Mouse (Mus musculus) heart, embryonic 11.5 days (tissue): ENCODE data around the gene Ripk3. TPM values are rescaled to one million over a fixed set of nuclear protein-coding genes. Genes with fewer than 3 reads are reported as not detected.

ENCODE experiments used
- ATAC-seq: fragments of 200-750 bp; cut with Nextera tagmentation; replicated peaks from 2 replicates; pipeline ENCODE4 v1.8.0; 2017; ENCODE audit warnings: moderate library complexity; ENCODE audit not compliant: insufficient number of reproducible peaks, low FRiP score, low TSS enrichment
- H3K27ac ChIP-seq: fragments of 300-500 bp; sonication (generic); 2 replicates; pipeline ENCODE4 v1.5.1; 2014; ENCODE audit warnings: mild to moderate bottlenecking, low read depth, low read length
- H3K27me3 ChIP-seq: fragments of 300-500 bp; sonication (generic); 2 replicates; pipeline ENCODE4 v1.6.1; 2014; ENCODE audit warnings: mild to moderate bottlenecking, low read length, mixed read lengths; ENCODE audit not compliant: control insufficient read depth, insufficient read depth
- H3K36me3 ChIP-seq: fragments of 300-500 bp; sonication (generic); 2 replicates; pipeline ENCODE4 v1.6.1; 2014; ENCODE audit warnings: mild to moderate bottlenecking, low read length, moderate library complexity, mixed read lengths; ENCODE audit not compliant: control insufficient read depth, insufficient read depth
- H3K4me1 ChIP-seq: fragments of 300-500 bp; sonication (generic); 2 replicates; pipeline ENCODE4 v1.6.1; 2014; ENCODE audit warnings: low read length; ENCODE audit not compliant: control insufficient read depth, insufficient read depth
- H3K4me2 ChIP-seq: fragments of 300-500 bp; sonication (generic); 2 replicates; pipeline ENCODE4 v1.6.1; 2014; ENCODE audit warnings: mild to moderate bottlenecking, moderate library complexity
- H3K4me3 ChIP-seq: fragments of 300-500 bp; sonication (generic); 2 replicates; pipeline ENCODE4 v1.5.1; 2014; ENCODE audit warnings: low read depth, low read length
- H3K9ac ChIP-seq: fragments of 300-500 bp; sonication (generic); 2 replicates; pipeline ENCODE4 v1.6.1; 2014; ENCODE audit warnings: mild to moderate bottlenecking, low read depth, low read length, moderate library complexity
- H3K9me3 ChIP-seq: fragments of 300-500 bp; sonication (generic); replicated peaks from 2 replicates; pipeline ENCODE4 v1.6.1; 2016; ENCODE audit warnings: low read length; ENCODE audit not compliant: control insufficient read depth
- WGBS: fragments of 180-500 bp; shearing (Covaris S2); extraction: QIAGEN DNeasy Blood & Tissue Kit; methylation state at CpG from one replicate; pipeline ENCODE4 v1.1.7; 2014; ENCODE audit not compliant: insufficient replicate concordance; 5-methylcytosine and 5-hydroxymethylcytosine counted together
- polyA plus RNA-seq: library from polyadenylated mRNA; unstranded; fragments of >200 nt; fragmentation: Nextera tagmentation; extraction: Ambion mirVana; gene quantifications from 2 replicates; pipeline ENCODE4 v1.2.1, GENCODE M21; 2014

Gene Ripk3
- polyA plus RNA-seq, 1 experiment from 2014 or later: 19.6 TPM

GRCm38 (mm10) chr14:55737086-55737687 is 51.5 kb downstream of the Ripk3 start:
- Histone ChIP-seq H3K27ac (no peak overlapping the region), H3K4me3 (no peak overlapping the region), H3K27me3 (no peaks in the 10 kb centered on the region), H3K4me1 (no peaks in the 10 kb centered on the region), H3K4me2 (no peak overlapping the region), H3K36me3 (peaks cover 5% of the 10 kb centered on the region; the same call in 1 of the 2 replicates), H3K9ac (no peak overlapping the region), H3K9me3 (no peaks in the 10 kb centered on the region)
- ATAC-seq: no peak
- 86% methylated on average over 9 of the region's 9 CpGs for WGBS

- peaks cover 5% of the 10 kb centered on the region; the same call in 1 of the 2 replicates for H3K36me3 ChIP-seq
- 77% methylated on average over 4 of the region's 4 CpGs for WGBS
- ATAC-seq: no peak
- no peaks in the 10 kb centered on the region for H3K4me1 ChIP-seq
- no peak overlapping the region for H3K27ac ChIP-seq
- no peak overlapping the region for H3K4me2 ChIP-seq
- H3K4me3 ChIP-seq: no peak overlapping the region
- H3K27me3 ChIP-seq: no peaks in the 10 kb centered on the region; the same call in 1 of the 2 replicates
- no peak overlapping the region for H3K9ac ChIP-seq
- H3K9me3 ChIP-seq: no peaks in the 10 kb centered on the region
These were observed 52.9 kb downstream of the Ripk3 start for GRCm38 (mm10) chr14:55735758-55736157.

GRCm38 (mm10) chr14:55735334-55735733 is 53.3 kb downstream of the Ripk3 start:
- 56% methylated on average over 3 of the region's 3 CpGs for WGBS

More at GRCm38 (mm10) chr14:55735334-55735733, 53.3 kb downstream of the Ripk3 start:
- Histone ChIP-seq H3K9ac (no peak overlapping the region), H3K4me2 (no peak overlapping the region), H3K4me1 (no peaks in the 10 kb centered on the region), H3K27me3 (no peaks in the 10 kb centered on the region; the same call in 1 of the 2 replicates), H3K27ac (no peak overlapping the region), H3K36me3 (peaks cover 4% of the 10 kb centered on the region; the same call in 1 of the 2 replicates), H3K9me3 (no peaks in the 10 kb centered on the region), H3K4me3 (no peak overlapping the region)
- no peak for ATAC-seq

Other genes with a start within 250 kb of the Ripk3 start
- 28.0 and 33.0 TPM in 2 replicates for gene Pck2, start 248.6 kb downstream of the Ripk3 start, polyA plus RNA-seq
- gene Dcaf11, start 228.9 kb downstream of the Ripk3 start, polyA plus RNA-seq: 61.3 and 71.1 TPM in 2 replicates
- 1.0 and 1.3 TPM in 2 replicates for gene A730061H03Rik, start 228.5 kb downstream of the Ripk3 start, polyA plus RNA-seq
- 107 and 108 TPM in 2 replicates for gene Fitm1, start 213.2 kb downstream of the Ripk3 start, polyA plus RNA-seq
- 223 and 235 TPM in 2 replicates for gene Psme1, start 210.7 kb downstream of the Ripk3 start, polyA plus RNA-seq
- 18.7 and 20.0 TPM in 2 replicates for gene Emc9, start 203.6 kb downstream of the Ripk3 start, polyA plus RNA-seq
- gene Psme2, start 197.8 kb downstream of the Ripk3 start, polyA plus RNA-seq: 222 and 223 TPM in 2 replicates
- 11.2 and 13.0 TPM in 2 replicates for gene Rnf31, start 197.2 kb downstream of the Ripk3 start, polyA plus RNA-seq
- gene Irf9, start 185.3 kb downstream of the Ripk3 start, polyA plus RNA-seq: 6.4 and 7.5 TPM in 2 replicates
- 8.8 and 14.1 TPM in 2 replicates for gene Rec8, start 170.8 kb downstream of the Ripk3 start, polyA plus RNA-seq
- gene Ipo4, start 152.9 kb downstream of the Ripk3 start, polyA plus RNA-seq: 70.1 and 81.7 TPM in 2 replicates
- 1.9 and 4.2 TPM in 2 replicates for gene Gm49378, start 151.0 kb downstream of the Ripk3 start, polyA plus RNA-seq
- gene Tm9sf1, start 145.1 kb downstream of the Ripk3 start, polyA plus RNA-seq: 78.7 and 86.9 TPM in 2 replicates
- gene Tssk4, start 138.7 kb downstream of the Ripk3 start, polyA plus RNA-seq: 0.63 TPM in 2 replicates
- 72.0 and 74.2 TPM in 2 replicates for gene Mdp1, start 128.4 kb downstream of the Ripk3 start, polyA plus RNA-seq
- 41.3 and 43.3 TPM in 2 replicates for gene Gmpr2, start 116.9 kb downstream of the Ripk3 start, polyA plus RNA-seq
- 512 and 535 TPM in 2 replicates for gene Nedd8, start 116.7 kb downstream of the Ripk3 start, polyA plus RNA-seq
- gene Tinf2, start 107.0 kb downstream of the Ripk3 start, polyA plus RNA-seq: 39.6 and 42.3 TPM in 2 replicates
- gene Tgm1, start 74.9 kb downstream of the Ripk3 start, polyA plus RNA-seq: 0.13 and 0.30 TPM in 2 replicates
- gene Rabggta, start 66.6 kb downstream of the Ripk3 start, polyA plus RNA-seq: 19.1 and 19.7 TPM in 2 replicates
- 56.4 and 60.3 TPM in 2 replicates for gene Dhrs1, start 43.2 kb downstream of the Ripk3 start, polyA plus RNA-seq
- 25.1 and 26.3 TPM in 2 replicates for gene Nop9, start 43.2 kb downstream of the Ripk3 start, polyA plus RNA-seq
- 1.4 and 1.7 TPM in 2 replicates for gene Cideb, start 30.4 kb downstream of the Ripk3 start, polyA plus RNA-seq
- 0.16 and 1.0 TPM in 2 replicates for gene Ltb4r2, start 27.4 kb downstream of the Ripk3 start, polyA plus RNA-seq
- 0.11 and 0.21 TPM in 2 replicates for gene Ltb4r1, start 22.9 kb downstream of the Ripk3 start, polyA plus RNA-seq
- 13.2 and 19.7 TPM in 2 replicates for gene Adcy4, start 4.8 kb downstream of the Ripk3 start, polyA plus RNA-seq
- 15.5 and 16.9 TPM in 2 replicates for gene Nfatc4, start 34.3 kb upstream of the Ripk3 start, polyA plus RNA-seq
- 12.5 and 20.3 TPM in 2 replicates for gene Nynrin, start 65.1 kb upstream of the Ripk3 start, polyA plus RNA-seq
- 0.30 and 0.42 TPM in 2 replicates for gene Cbln3, start 95.5 kb upstream of the Ripk3 start, polyA plus RNA-seq
- 6.0 and 8.9 TPM in 2 replicates for gene Khnyn, start 96.1 kb upstream of the Ripk3 start, polyA plus RNA-seq
- gene Sdr39u1, start 111.4 kb upstream of the Ripk3 start, polyA plus RNA-seq: 36.9 and 42.2 TPM in 2 replicates
- gene Cma1, start 155.8 kb upstream of the Ripk3 start, polyA plus RNA-seq: not detected in 2 replicates
- gene Cma2, start 162.1 kb upstream of the Ripk3 start, polyA plus RNA-seq: not detected in 2 replicates
- gene Mcpt1, start 229.1 kb upstream of the Ripk3 start, polyA plus RNA-seq: not detected in 2 replicates
- gene Mcpt9, start 241.6 kb upstream of the Ripk3 start, polyA plus RNA-seq: not detected in 2 replicates